Mouse (Mus musculus) adrenal gland, postnatal 25 days (tissue): ENCODE results near the gene Disp1. TPM values are rescaled to one million over a fixed set of nuclear protein-coding genes. Genes with fewer than 3 reads are reported as not detected.

Experiments
- DNase-seq: peaks from one replicate; pipeline ENCODE4 v3.0.0; 2021; ENCODE audit warnings: mixed read lengths
- total RNA-seq: library from RNA; stranded (reverse); gene quantifications from 2 replicates; pipeline ENCODE4 v1.2.3, GENCODE M21; 2021

The Disp1 gene
- total RNA-seq, 1 experiment from 2014 or later, result 20.5 TPM

GRCm38 (mm10) chr1:183200926-183201325 lies 20.4 kb downstream of the Disp1 start:
- no peak for DNase-seq

- no peak for DNase-seq
Observed at GRCm38 (mm10) chr1:183194763-183195162, 26.6 kb downstream of the Disp1 start.

- DNase-seq, result no peak
Observed at GRCm38 (mm10) chr1:183194151-183194550, 27.2 kb downstream of the Disp1 start.

- DNase-seq, result no peak
Observed at GRCm38 (mm10) chr1:183191398-183191797, 29.9 kb downstream of the Disp1 start.

GRCm38 (mm10) chr1:183190456-183190855 lies 30.9 kb downstream of the Disp1 start:
- no peak for DNase-seq

- no peak for DNase-seq
Observed at GRCm38 (mm10) chr1:183189014-183189662, 32.2 kb downstream of the Disp1 start.

GRCm38 (mm10) chr1:183188115-183189013 lies 33.0 kb downstream of the Disp1 start:
- DNase-seq, result no peak

- no peak for DNase-seq
Observed at GRCm38 (mm10) chr1:183185560-183185959, 35.8 kb downstream of the Disp1 start.

GRCm38 (mm10) chr1:183184681-183185080 lies 36.6 kb downstream of the Disp1 start:
- no peak for DNase-seq

GRCm38 (mm10) chr1:183183565-183183964 lies 37.8 kb downstream of the Disp1 start:
- no peak for DNase-seq

- DNase-seq, result no peak
Observed at GRCm38 (mm10) chr1:183182641-183183414, 38.5 kb downstream of the Disp1 start.

- DNase-seq, result no peak
Observed at GRCm38 (mm10) chr1:183181030-183181395, 40.3 kb downstream of the Disp1 start.

GRCm38 (mm10) chr1:183180301-183181029 lies 40.9 kb downstream of the Disp1 start:
- no peak for DNase-seq

- DNase-seq, result no peak
Observed at GRCm38 (mm10) chr1:183179316-183179715, 42.0 kb downstream of the Disp1 start.

GRCm38 (mm10) chr1:183175236-183175635 lies 46.1 kb downstream of the Disp1 start:
- no peak for DNase-seq

GRCm38 (mm10) chr1:183171095-183171494 lies 50.2 kb downstream of the Disp1 start:
- no peak for DNase-seq

GRCm38 (mm10) chr1:183168465-183168864 lies 52.9 kb downstream of the Disp1 start:
- no peak for DNase-seq

- DNase-seq, result no peak
Observed at GRCm38 (mm10) chr1:183167776-183168175, 53.5 kb downstream of the Disp1 start.

GRCm38 (mm10) chr1:183166700-183167099 lies 54.6 kb downstream of the Disp1 start:
- DNase-seq, result no peak

GRCm38 (mm10) chr1:183164648-183165071 lies 56.7 kb downstream of the Disp1 start:
- no peak for DNase-seq

GRCm38 (mm10) chr1:183164190-183164580 lies 57.1 kb downstream of the Disp1 start:
- DNase-seq, result no peak
